Mouse (Mus musculus) G1E (cell line): ENCODE data around the gene Slc35e3.

Experiments
- CTCF ChIP-seq: IDR thresholded peaks from 2 replicates; pipeline ENCODE4 v1.5.1; 2012; ENCODE audit warnings: low read depth, low read length, inconsistent platforms, mixed read lengths
- GATA1 ChIP-seq: IDR thresholded peaks from 2 replicates; pipeline ENCODE4 v1.6.1; 2012; ENCODE audit warnings: borderline replicate concordance, low read length, inconsistent platforms, mixed read lengths
- GATA2 ChIP-seq: IDR thresholded peaks from 2 replicates; pipeline ENCODE4 v1.6.1; 2012; ENCODE audit warnings: low read depth, low read length, inconsistent platforms, borderline replicate concordance
- TAL1 ChIP-seq: conservative IDR thresholded peaks from 2 replicates; pipeline ENCODE4 v1.6.1; 2012; ENCODE audit warnings: low read depth, low read length, inconsistent platforms, mixed read lengths

- no peak for TF ChIP-seq CTCF
- TF ChIP-seq TAL1, result no peak
- no peak for TF ChIP-seq GATA1
- TF ChIP-seq GATA2, result no peak
These were observed 18.6 kb downstream of the Slc35e3 start for GRCm38 (mm10) chr10:117727518-117728110.
